In genomic region chr3:88420771-88421170, GRCm38 (mm10) we compare ENCODE assay signal across 29 mouse cellular contexts. TPM values are rescaled to one million over a fixed set of nuclear protein-coding genes. Genes with fewer than 3 reads are reported as not detected.
DNase-seq lines count a peak whose midpoint lies in the region; ATAC-seq and TF ChIP-seq lines count a peak whose summit lies in the region.
"Had no signal": no experiment of that assay in that cellular context is flagged by ENCODE, and none has a peak within 500 bp of the region (broad histone marks: within the 10 kb centered on the region; RNA-seq: fewer than 3 reads in every experiment).

No protein-coding gene starts in this region.

- no peak overlapping the region for H3K4me3 ChIP-seq in kidney, adult 2 months (ENCODE audit: insufficient read depth, low read depth, low read length)
- no peak overlapping the region for H3K4me3 ChIP-seq in liver, embryonic 15.5 days (replicated peaks)
- H3K4me3 ChIP-seq in liver, embryonic 11.5 days (ENCODE audit: low read depth, low read length), result no peak overlapping the region
- H3K4me3 ChIP-seq in G1E (ENCODE audit: low read depth, low read length), result peak overlapping the region; percentile 62
- no peak overlapping the region for H3K4me3 ChIP-seq in brown adipose tissue, adult 24 weeks (ENCODE audit: insufficient read depth, low read depth, low read length)
- H3K4me3 ChIP-seq: forebrain, embryonic 10.5 days; forebrain, embryonic 13.5 days; gastrocnemius, adult 2 months; heart, embryonic 13.5 days had no signal

- no peak for TF ChIP-seq POLR2A in kidney, adult 2 months (IDR thresholded peaks at IDR 0.05; ENCODE audit: low read depth, low read length)

- no peaks in the 10 kb centered on the region for H3K9me3 ChIP-seq in liver, embryonic 15.5 days (replicated peaks)
- no peaks in the 10 kb centered on the region for H3K9me3 ChIP-seq in liver, embryonic 11.5 days (ENCODE audit: control insufficient read depth, low read length)
- H3K9me3 ChIP-seq in G1E (replicated peaks), result no peaks in the 10 kb centered on the region
- H3K9me3 ChIP-seq: forebrain, embryonic 10.5 days; forebrain, embryonic 13.5 days; heart, embryonic 13.5 days had no signal

- 67% methylated on average over 19 of the region's 19 CpGs for WGBS in kidney, adult 2 months
- WGBS in liver, embryonic 15.5 days (ENCODE audit: insufficient replicate concordance), result 90% methylated on average over 19 of the region's 19 CpGs
- 90% methylated on average over 19 of the region's 19 CpGs for WGBS in liver, embryonic 11.5 days

- peak; percentile 34 for DNase-seq in kidney, adult 2 months
- no peak for DNase-seq in kidney, adult 18-20 months
- DNase-seq in liver, embryonic 11.5 days (ENCODE audit: low spot score), result no peak
- no peak for DNase-seq in G1E (ENCODE audit: low spot score)
- DNase-seq: adrenal gland, adult 8-10 months; adrenal gland, postnatal 25 days; cerebellum, adult 18-20 months; cerebellum, adult 9-10 months; cerebellum, postnatal 14 days; gastrocnemius, adult 2 months; gastrocnemius, postnatal 14 days; heart, adult 11 months; heart, postnatal 14 days; heart, postnatal 4 days had no signal

- no peak overlapping the region for H3K27ac ChIP-seq in kidney, adult 2 months (ENCODE audit: insufficient read depth, low read depth, low read length)
- 0 out of 2 replicates have a peak overlapping the region, but pooled peaks have one; percentile 76 for H3K27ac ChIP-seq in liver, embryonic 15.5 days (replicated peaks)
- no peak overlapping the region for H3K27ac ChIP-seq in liver, embryonic 11.5 days (ENCODE audit: low read depth, low read length)
- H3K27ac ChIP-seq in brown adipose tissue, adult 24 weeks (replicated peaks; ENCODE audit: low read depth, low read length), result 0 out of 2 replicates have a peak overlapping the region, but pooled peaks have one; percentile 78
- H3K27ac ChIP-seq: forebrain, embryonic 13.5 days; gastrocnemius, adult 2 months; heart, embryonic 13.5 days; hindbrain, embryonic 14.5 days; hindbrain, postnatal 0 days had no signal

- no peak for TF ChIP-seq CTCF in kidney, adult 2 months (conservative IDR thresholded peaks at IDR 0.05; ENCODE audit: insufficient read depth, insufficient read length, low read depth, low read length)
- no peak for TF ChIP-seq CTCF in G1E (IDR thresholded peaks at IDR 0.05; ENCODE audit: low read depth, low read length)

- peaks cover 22% of the 10 kb centered on the region for H3K4me1 ChIP-seq in kidney, adult 2 months (ENCODE audit: control insufficient read depth, insufficient read depth, low read length)
- H3K4me1 ChIP-seq in liver, embryonic 15.5 days (replicated peaks), result peaks cover 68% of the 10 kb centered on the region
- H3K4me1 ChIP-seq in liver, embryonic 11.5 days (replicated peaks; ENCODE audit: control insufficient read depth, insufficient read depth, low read length), result peaks cover 26% of the 10 kb centered on the region
- peaks cover 85% of the 10 kb centered on the region for H3K4me1 ChIP-seq in G1E (ENCODE audit: insufficient read depth, low read depth, low read length)
- peaks cover 12% of the 10 kb centered on the region for H3K4me1 ChIP-seq in brown adipose tissue, adult 24 weeks (ENCODE audit: control insufficient read depth, insufficient read depth, insufficient read length, low read length)

- H3K4me2 ChIP-seq in liver, embryonic 15.5 days, result no peak overlapping the region
- no peak overlapping the region for H3K4me2 ChIP-seq in liver, embryonic 11.5 days
- H3K4me2 ChIP-seq: forebrain, embryonic 13.5 days; heart, embryonic 13.5 days; hindbrain, embryonic 14.5 days had no signal

- no peak overlapping the region for H3K9ac ChIP-seq in liver, embryonic 15.5 days
- no peak overlapping the region for H3K9ac ChIP-seq in liver, embryonic 11.5 days (ENCODE audit: low read depth, low read length)
- H3K9ac ChIP-seq: forebrain, embryonic 13.5 days; heart, embryonic 13.5 days; hindbrain, embryonic 14.5 days had no signal

- no peak for ATAC-seq in liver, embryonic 15.5 days (ENCODE audit: insufficient read depth)
- no peak for ATAC-seq in liver, embryonic 11.5 days (replicated peaks; ENCODE audit: low FRiP score)
- ATAC-seq in G1E (ENCODE audit: extremely low read depth, insufficient number of reproducible peaks, low FRiP score, poor library complexity, severe bottlenecking), result no peak
- ATAC-seq: activated CD4-positive, CD25-positive, alpha-beta regulatory T cell, adult 4 months; CD4-positive, CD25-positive, alpha-beta regulatory T cell, adult 4 months; forebrain, embryonic 13.5 days; forebrain, embryonic 16.5 days; hindbrain, postnatal 0 days had no signal

- H3K36me3 ChIP-seq in kidney, adult 2 months (ENCODE audit: control insufficient read depth, insufficient read depth, low read length), result no peaks in the 10 kb centered on the region
- peaks cover 59% of the 10 kb centered on the region for H3K36me3 ChIP-seq in liver, embryonic 15.5 days (replicated peaks)
- H3K36me3 ChIP-seq in liver, embryonic 11.5 days (ENCODE audit: control insufficient read depth, insufficient read depth, low read length), result peaks cover 29% of the 10 kb centered on the region; the same call in 1 of the 2 replicates
- peaks cover 73% of the 10 kb centered on the region for H3K36me3 ChIP-seq in G1E (replicated peaks)

- no peaks in the 10 kb centered on the region for H3K27me3 ChIP-seq in kidney, adult 2 months (replicated peaks; ENCODE audit: control insufficient read depth, insufficient read depth, low read length)
- H3K27me3 ChIP-seq in liver, embryonic 15.5 days, result no peaks in the 10 kb centered on the region
- H3K27me3 ChIP-seq in liver, embryonic 11.5 days (replicated peaks; ENCODE audit: control insufficient read depth, insufficient read depth, low read length), result no peaks in the 10 kb centered on the region
- no peaks in the 10 kb centered on the region for H3K27me3 ChIP-seq in G1E (ENCODE audit: insufficient read depth, low read length)
- H3K27me3 ChIP-seq: forebrain, embryonic 13.5 days; heart, embryonic 13.5 days had no signal

RNA-seq across cellular contexts. Expression of gene Slc25a44, which starts 4.2 kb away (rescaled TPM):
- polyA plus RNA-seq in kidney, adult 2 months (2012; rRNA removed), result 38.3 and 42.7 TPM in 2 replicates
- 10.6 and 12.7 TPM in 2 replicates for polyA plus RNA-seq in liver, embryonic 15.5 days (2015; fragmentation: Nextera tagmentation; extraction: Ambion mirVana)
- 20.6 and 20.7 TPM in 2 replicates for polyA plus RNA-seq in liver, embryonic 11.5 days (2014; fragmentation: Nextera tagmentation; extraction: Ambion mirVana)
- total RNA-seq in G1E (2014; fragmentation: Nextera tagmentation) (62.0 and 62.3 TPM in 2 replicates), G1E (2017) (50.3 and 50.9 TPM in 2 replicates)
- polyA plus RNA-seq in G1E (2012), result 17.4 and 23.0 TPM in 2 replicates
- polyA plus RNA-seq in brown adipose tissue, adult 24 weeks (2012; ENCODE audit: insufficient read depth, insufficient read length, missing spikeins), result 71.0 and 78.1 TPM in 2 replicates

RNA-seq across cellular contexts. Expression of gene Pmf1, which starts 10.6 kb away (rescaled TPM):
- 33.9 and 34.4 TPM in 2 replicates for polyA plus RNA-seq in kidney, adult 2 months (2012; rRNA removed)
- polyA plus RNA-seq in liver, embryonic 15.5 days (2015; fragmentation: Nextera tagmentation; extraction: Ambion mirVana), result 77.7 and 83.2 TPM in 2 replicates
- 153 and 165 TPM in 2 replicates for polyA plus RNA-seq in liver, embryonic 11.5 days (2014; fragmentation: Nextera tagmentation; extraction: Ambion mirVana)
- 273 and 301 TPM in 2 replicates for total RNA-seq in G1E (2014; fragmentation: Nextera tagmentation)
- total RNA-seq in G1E (2017), result 110 and 117 TPM in 2 replicates
- polyA plus RNA-seq in G1E (2012), result 254 and 283 TPM in 2 replicates
- 25.1 and 30.8 TPM in 2 replicates for polyA plus RNA-seq in brown adipose tissue, adult 24 weeks (2012; ENCODE audit: insufficient read depth, insufficient read length, missing spikeins)

RNA-seq across cellular contexts. Expression of gene Bglap, which starts 36.5 kb away (rescaled TPM):
- polyA plus RNA-seq in kidney, adult 2 months (2012; rRNA removed), result 0.61 TPM in 1 of 2 replicates, not detected in the other
- not detected in 2 replicates for polyA plus RNA-seq in liver, embryonic 15.5 days (2015; fragmentation: Nextera tagmentation; extraction: Ambion mirVana)
- polyA plus RNA-seq in liver, embryonic 11.5 days (2014; fragmentation: Nextera tagmentation; extraction: Ambion mirVana), result not detected in 2 replicates
- total RNA-seq in G1E (2014; fragmentation: Nextera tagmentation), result not detected in 2 replicates
- not detected in 2 replicates for total RNA-seq in G1E (2017)
- not detected in 2 replicates for polyA plus RNA-seq in G1E (2012)
- polyA plus RNA-seq in brown adipose tissue, adult 24 weeks (2012; ENCODE audit: insufficient read depth, insufficient read length, missing spikeins), result not detected in 2 replicates
- total RNA-seq: adrenal gland, postnatal 25 days; gastrocnemius, adult 2 months; gastrocnemius, postnatal 14 days; heart, adult 8-10 months; heart, postnatal 14 days; heart, postnatal 4 days; hindbrain, postnatal 0 days had no signal
- polyA plus RNA-seq: activated CD4-positive, CD25-positive, alpha-beta regulatory T cell, adult 4 months; CD4-positive, CD25-positive, alpha-beta regulatory T cell, adult 4 months; embryonic facial prominence, embryonic 11.5 days; forebrain, embryonic 16.5 days; heart, embryonic 13.5 days; heart, embryonic 16.5 days; hindbrain, embryonic 11.5 days; hindbrain, embryonic 14.5 days; hindbrain, postnatal 0 days had no signal

RNA-seq across cellular contexts. Expression of gene Sema4a, which starts 40.2 kb away (rescaled TPM):
- polyA plus RNA-seq in kidney, adult 2 months (2012; rRNA removed), result 176 and 197 TPM in 2 replicates
- 25.0 and 26.2 TPM in 2 replicates for polyA plus RNA-seq in liver, embryonic 15.5 days (2015; fragmentation: Nextera tagmentation; extraction: Ambion mirVana)
- 14.3 and 19.0 TPM in 2 replicates for polyA plus RNA-seq in liver, embryonic 11.5 days (2014; fragmentation: Nextera tagmentation; extraction: Ambion mirVana)
- total RNA-seq in G1E (2014; fragmentation: Nextera tagmentation) (1.1 TPM in 1 of 2 replicates, not detected in the other), G1E (2017) (0.23 and 0.66 TPM in 2 replicates)
- 1.3 and 1.7 TPM in 2 replicates for polyA plus RNA-seq in G1E (2012)
- 25.7 and 30.2 TPM in 2 replicates for polyA plus RNA-seq in brown adipose tissue, adult 24 weeks (2012; ENCODE audit: insufficient read depth, insufficient read length, missing spikeins)

RNA-seq across cellular contexts. Expression of gene Bglap2, which starts 42.3 kb away (rescaled TPM):
- not detected in 2 replicates for polyA plus RNA-seq in kidney, adult 2 months (2012; rRNA removed)
- polyA plus RNA-seq in liver, embryonic 15.5 days (2015; fragmentation: Nextera tagmentation; extraction: Ambion mirVana), result 0.28 TPM in 1 of 2 replicates, not detected in the other
- not detected in 2 replicates for polyA plus RNA-seq in liver, embryonic 11.5 days (2014; fragmentation: Nextera tagmentation; extraction: Ambion mirVana)
- total RNA-seq in G1E (2014; fragmentation: Nextera tagmentation) (not detected in 2 replicates), G1E (2017) (not detected in 2 replicates)
- polyA plus RNA-seq in G1E (2012), result not detected in 2 replicates
- not detected in 2 replicates for polyA plus RNA-seq in brown adipose tissue, adult 24 weeks (2012; ENCODE audit: insufficient read depth, insufficient read length, missing spikeins)
- total RNA-seq: gastrocnemius, adult 2 months; gastrocnemius, postnatal 14 days; gastrocnemius, postnatal 4 days; heart, adult 8-10 months; heart, postnatal 14 days; heart, postnatal 4 days; hindbrain, postnatal 0 days had no signal
- polyA plus RNA-seq: activated CD4-positive, CD25-positive, alpha-beta regulatory T cell, adult 4 months; CD4-positive, CD25-positive, alpha-beta regulatory T cell, adult 4 months; embryonic facial prominence, embryonic 11.5 days; forebrain, embryonic 10.5 days; forebrain, embryonic 13.5 days; forebrain, embryonic 16.5 days; heart, embryonic 13.5 days; heart, embryonic 16.5 days; hindbrain, embryonic 11.5 days; hindbrain, embryonic 14.5 days; hindbrain, postnatal 0 days had no signal

Comparison
In these comparisons a context has a peak if more than half of its experiments do, and no peak if none do; other contexts are left out.
1. H3K27ac ChIP-seq: peak in liver, embryonic 15.5 days (single experiment) and brown adipose tissue, adult 24 weeks (single experiment); none in kidney, adult 2 months (single experiment) and liver, embryonic 11.5 days (single experiment).